20 mouse cellular contexts compared by ENCODE assay signal in genomic region chr2:6374216-6374615, GRCm38 (mm10). TPM values are rescaled to one million over a fixed set of nuclear protein-coding genes. Genes with fewer than 3 reads are reported as not detected.
DNase-seq lines count a peak whose midpoint lies in the region; ATAC-seq lines count a peak whose summit lies in the region.
"Had no signal": no experiment of that assay in that cellular context is flagged by ENCODE, and none has a peak within 500 bp of the region (broad histone marks: within the 10 kb centered on the region; RNA-seq: fewer than 3 reads in every experiment).

No protein-coding gene starts in this region.

- no peak overlapping the region for H3K4me3 ChIP-seq in neural tube, embryonic 13.5 days
- no peak overlapping the region for H3K4me3 ChIP-seq in hindbrain, embryonic 16.5 days (ENCODE audit: low read length)
- H3K4me3 ChIP-seq: embryonic facial prominence, embryonic 15.5 days; forebrain, embryonic 15.5 days; heart, embryonic 13.5 days; midbrain, embryonic 13.5 days; myocyte had no signal

- no peaks in the 10 kb centered on the region for H3K9me3 ChIP-seq in neural tube, embryonic 13.5 days
- no peaks in the 10 kb centered on the region for H3K9me3 ChIP-seq in hindbrain, embryonic 16.5 days (ENCODE audit: control insufficient read depth, low read length)
- H3K9me3 ChIP-seq: embryonic facial prominence, embryonic 15.5 days; forebrain, embryonic 15.5 days; heart, embryonic 13.5 days; midbrain, embryonic 13.5 days had no signal

- H3K4me2 ChIP-seq in neural tube, embryonic 13.5 days: peak overlapping the region; percentile 14; the same call in 1 of the 2 replicates
- H3K4me2 ChIP-seq in hindbrain, embryonic 16.5 days (ENCODE audit: low read length): no peak overlapping the region
- H3K4me2 ChIP-seq: embryonic facial prominence, embryonic 15.5 days; forebrain, embryonic 15.5 days; heart, embryonic 13.5 days; midbrain, embryonic 13.5 days had no signal

- H3K9ac ChIP-seq in neural tube, embryonic 13.5 days: no peak overlapping the region
- no peak overlapping the region for H3K9ac ChIP-seq in hindbrain, embryonic 16.5 days (ENCODE audit: low read depth, low read length)
- H3K9ac ChIP-seq: embryonic facial prominence, embryonic 15.5 days; forebrain, embryonic 15.5 days; heart, embryonic 13.5 days; midbrain, embryonic 13.5 days had no signal

- H3K4me1 ChIP-seq in neural tube, embryonic 13.5 days (replicated peaks): peaks cover 25% of the 10 kb centered on the region
- peaks cover 2% of the 10 kb centered on the region; the same call in 1 of the 2 replicates for H3K4me1 ChIP-seq in hindbrain, embryonic 16.5 days (ENCODE audit: control insufficient read depth, insufficient read depth, low read depth, low read length)

- 47% methylated on average over 14 of the region's 14 CpGs for WGBS in neural tube, embryonic 13.5 days
- WGBS in hindbrain, embryonic 16.5 days: 59% methylated on average over 14 of the region's 14 CpGs

- intact Hi-C loops in gastrocnemius, postnatal 36 days (cut with DNase I): no loop called here
- intact Hi-C loops in left cerebral cortex, postnatal 14 days (cut with DNase I): no loop called here

- peak; percentile 70 for DNase-seq in heart, adult 11 months
- DNase-seq in heart, adult 18-20 months: no peak
- no peak for DNase-seq in neural tube, embryonic 10.5 days (ENCODE audit: extremely low spot score, low spot score)
- DNase-seq in gastrocnemius, postnatal 36 days: no peak
- no peak for DNase-seq in left cerebral cortex, postnatal 14 days (ENCODE audit: low spot score in 2 of 2)
- no peak for DNase-seq in thymus, postnatal 14 days
- DNase-seq: adrenal gland, postnatal 14 days; cerebellum, adult 2 months; cerebellum, postnatal 25 days; heart, postnatal 36 days; kidney, adult 2 months; kidney, postnatal 14 days had no signal

- H3K36me3 ChIP-seq in neural tube, embryonic 13.5 days: no peaks in the 10 kb centered on the region
- H3K36me3 ChIP-seq in hindbrain, embryonic 16.5 days (ENCODE audit: control insufficient read depth, insufficient read depth, low read length): no peaks in the 10 kb centered on the region
- H3K36me3 ChIP-seq: embryonic facial prominence, embryonic 15.5 days; forebrain, embryonic 15.5 days; heart, embryonic 13.5 days; midbrain, embryonic 13.5 days had no signal

- ATAC-seq in neural tube, embryonic 13.5 days (ENCODE audit: low read depth): peak; percentile 20; the same call in 1 of the 2 replicates
- ATAC-seq in hindbrain, embryonic 16.5 days: peak; percentile 66
- ATAC-seq: CD4-positive, CD25-positive, alpha-beta regulatory T cell, adult 4 months; forebrain, embryonic 15.5 days; midbrain, embryonic 13.5 days had no signal

- no peak overlapping the region for H3K27ac ChIP-seq in neural tube, embryonic 13.5 days (replicated peaks)
- H3K27ac ChIP-seq in hindbrain, embryonic 16.5 days (ENCODE audit: low read depth, low read length): no peak overlapping the region
- H3K27ac ChIP-seq: embryonic facial prominence, embryonic 15.5 days; forebrain, embryonic 15.5 days; heart, embryonic 13.5 days; midbrain, embryonic 13.5 days had no signal

- no peaks in the 10 kb centered on the region for H3K27me3 ChIP-seq in neural tube, embryonic 13.5 days
- no peaks in the 10 kb centered on the region for H3K27me3 ChIP-seq in hindbrain, embryonic 16.5 days (replicated peaks; ENCODE audit: control insufficient read depth, insufficient read depth, low read length)
- H3K27me3 ChIP-seq: embryonic facial prominence, embryonic 15.5 days; forebrain, embryonic 15.5 days; heart, embryonic 13.5 days; midbrain, embryonic 13.5 days had no signal

RNA-seq across cellular contexts. Expression of gene Usp6nl, which starts 51.7 kb away (rescaled TPM):
- total RNA-seq in heart, adult 18-20 months (2021): 1 to 10 TPM; 6.2 to 6.6 TPM
- polyA plus RNA-seq in neural tube, embryonic 13.5 days (2015; fragmentation: Nextera tagmentation; extraction: Ambion mirVana): 7.9 and 9.3 TPM in 2 replicates
- 6.0 and 6.2 TPM in 2 replicates for polyA plus RNA-seq in hindbrain, embryonic 16.5 days (2015; fragmentation: Nextera tagmentation; extraction: Ambion mirVana)
- total RNA-seq in gastrocnemius, postnatal 36 days (2021): 1 to 10 TPM; 3.5 to 3.6 TPM
- total RNA-seq in left cerebral cortex, postnatal 14 days (2021): 10 to 100 TPM; 26.2 to 27.2 TPM
